ENCODE assay signal across 8 mouse cellular contexts in genomic region chr11:76524947-76525346, GRCm38 (mm10).
DNase-seq lines count a peak whose midpoint lies in the region; ATAC-seq and TF ChIP-seq lines count a peak whose summit lies in the region.

No protein-coding gene starts in this region.

- WGBS in forebrain, embryonic 13.5 days = 24% methylated on average over 8 of the region's 8 CpGs
- WGBS in intestine, postnatal 0 days = 9% methylated on average over 8 of the region's 8 CpGs
- WGBS in limb, embryonic 11.5 days = 9% methylated on average over 8 of the region's 8 CpGs

- no peak overlapping the region for H3K4me2 ChIP-seq in forebrain, embryonic 13.5 days
- no peak overlapping the region for H3K4me2 ChIP-seq in intestine, postnatal 0 days (replicated peaks; ENCODE audit: low read depth)
- no peak overlapping the region for H3K4me2 ChIP-seq in limb, embryonic 11.5 days (ENCODE audit: low read depth, severe bottlenecking)

- peak; percentile 98 for TF ChIP-seq CTCF in intestine, postnatal 0 days (IDR thresholded peaks at IDR 0.05; ENCODE audit: low read depth)

- H3K36me3 ChIP-seq in forebrain, embryonic 13.5 days (ENCODE audit: poor library complexity, severe bottlenecking) = no peaks in the 10 kb centered on the region
- no peaks in the 10 kb centered on the region; the same call in 1 of the 2 replicates for H3K36me3 ChIP-seq in intestine, postnatal 0 days (ENCODE audit: control insufficient read depth, insufficient read depth)
- peaks cover 2% of the 10 kb centered on the region; the same call in 1 of the 2 replicates for H3K36me3 ChIP-seq in limb, embryonic 11.5 days (ENCODE audit: control insufficient read depth, insufficient read depth, low read length)

- no peak overlapping the region for H3K27ac ChIP-seq in forebrain, embryonic 13.5 days
- no peak overlapping the region for H3K27ac ChIP-seq in intestine, postnatal 0 days (ENCODE audit: low read depth, low read length)
- H3K27ac ChIP-seq in limb, embryonic 11.5 days (replicated peaks; ENCODE audit: low read depth, low read length) = no peak overlapping the region

- no peaks in the 10 kb centered on the region for H3K9me3 ChIP-seq in forebrain, embryonic 13.5 days (replicated peaks)
- H3K9me3 ChIP-seq in intestine, postnatal 0 days (ENCODE audit: control insufficient read depth) = no peaks in the 10 kb centered on the region
- H3K9me3 ChIP-seq in limb, embryonic 11.5 days (ENCODE audit: control insufficient read depth, low read length) = no peaks in the 10 kb centered on the region

- H3K27me3 ChIP-seq in forebrain, embryonic 13.5 days = no peaks in the 10 kb centered on the region
- no peaks in the 10 kb centered on the region for H3K27me3 ChIP-seq in intestine, postnatal 0 days (replicated peaks; ENCODE audit: control insufficient read depth, insufficient read depth, low read length)
- no peaks in the 10 kb centered on the region for H3K27me3 ChIP-seq in limb, embryonic 11.5 days (ENCODE audit: control insufficient read depth, insufficient read depth, low read length)

- peak; percentile 67; the same call in 1 of the 2 replicates for ATAC-seq in forebrain, embryonic 13.5 days
- ATAC-seq in intestine, postnatal 0 days = no peak
- ATAC-seq in limb, embryonic 11.5 days (ENCODE audit: insufficient number of reproducible peaks, low FRiP score, low TSS enrichment, low read depth) = no peak

- no peak overlapping the region for H3K9ac ChIP-seq in forebrain, embryonic 13.5 days
- H3K9ac ChIP-seq in intestine, postnatal 0 days (ENCODE audit: low read depth, low read length) = no peak overlapping the region
- H3K9ac ChIP-seq in limb, embryonic 11.5 days (ENCODE audit: low read length) = no peak overlapping the region

- H3K4me1 ChIP-seq in forebrain, embryonic 13.5 days = peaks cover 20% of the 10 kb centered on the region
- no peaks in the 10 kb centered on the region for H3K4me1 ChIP-seq in intestine, postnatal 0 days (replicated peaks; ENCODE audit: control insufficient read depth, insufficient read depth, low read length)
- peaks cover 43% of the 10 kb centered on the region for H3K4me1 ChIP-seq in limb, embryonic 11.5 days (ENCODE audit: control insufficient read depth, insufficient read depth, low read length)

- DNase-seq in 416B (ENCODE audit: low read depth) (peak; percentile 83), ES-CJ7 (ENCODE audit: low read depth, low spot score) (peak; percentile 79)
- peak; percentile 27 for DNase-seq in c-Kit-positive CD71-positive TER-119-positive erythroid progenitor cells, embryonic 14.5 days (ENCODE audit: low spot score)
- DNase-seq in limb, embryonic 11.5 days (ENCODE audit: low spot score) = peak; percentile 81
- peak; percentile 50 to 54 for DNase-seq in natural killer cell, adult 2 months (ENCODE audit: low spot score in 2 of 2)
- DNase-seq in thymus, postnatal 10 days (ENCODE audit: low spot score in 2 of 2) = peak; percentile 29 to 77

- H3K4me3 ChIP-seq in forebrain, embryonic 13.5 days = no peak overlapping the region
- no peak overlapping the region for H3K4me3 ChIP-seq in intestine, postnatal 0 days (ENCODE audit: low read depth, low read length)
- H3K4me3 ChIP-seq in limb, embryonic 11.5 days (ENCODE audit: low read depth, low read length) = no peak overlapping the region

Comparison
In these comparisons a context has a peak if more than half of its experiments do, and no peak if none do; other contexts are left out.
1. DNase-seq: peak in every context shown above with its lines; median percentile 83 in 416B; 81 in limb, embryonic 11.5 days; 79 in ES-CJ7; 53 in thymus, postnatal 10 days; 52 in natural killer cell, adult 2 months; 27 in c-Kit-positive CD71-positive TER-119-positive erythroid progenitor cells, embryonic 14.5 days.